Mouse (Mus musculus): ENCODE measurements around the gene Klhl9. TPM values are rescaled to one million over a fixed set of nuclear protein-coding genes. Genes with fewer than 3 reads are reported as not detected.

The Klhl9 gene
- polyA plus RNA-seq, 1 experiment from 2014 or later = 18.2 TPM

GRCm38 (mm10) chr4:88714281-88714680, 8.0 kb downstream of the Klhl9 start:
- no peaks in the 10 kb centered on the region for H3K27me3 ChIP-seq
- ATAC-seq = no peak
- ChIA-PET POLR2A (no interaction called here), CTCF (interaction anchor here (1.5 kb wide), 1 partner anchor 18 kb away, joined by 5 read pairs; no protein-coding TSS in a partner anchor)
- in situ Hi-C loops (cut with MboI; ENCODE audit: low pct_unique_long_range_greater_than_20kb) = no loop called here
- DNase-seq (ENCODE audit: low read depth, low spot score) = no peak
- TF ChIP-seq CTCF (IDR thresholded peaks at IDR 0.05) = no peak

GRCm38 (mm10) chr4:88707128-88707826, 15.0 kb downstream of the Klhl9 start:
- ChIA-PET POLR2A (no interaction called here), CTCF (interaction anchor here (2.4 kb wide), 1 partner anchor 11 kb away, joined by 8 read pairs; no protein-coding TSS in a partner anchor)
- H3K27me3 ChIP-seq = no peaks in the 10 kb centered on the region
- TF ChIP-seq CTCF (IDR thresholded peaks at IDR 0.05) = no peak
- in situ Hi-C loops (cut with MboI; ENCODE audit: low pct_unique_long_range_greater_than_20kb) = no loop called here
- ATAC-seq = no peak
- no peak for DNase-seq (ENCODE audit: low read depth, low spot score)

- no peak for TF ChIP-seq CTCF (IDR thresholded peaks at IDR 0.05)
- no peak for ATAC-seq
- no peaks in the 10 kb centered on the region for H3K27me3 ChIP-seq
- ChIA-PET CTCF (interaction anchor here (1.2 to 2.4 kb wide), 3 partner anchors 9 to 33 kb away, joined by 3 to 8 read pairs (median 3); partner anchors contain the start of gene Klhl9), POLR2A (no interaction called here)
- DNase-seq (ENCODE audit: low read depth, low spot score) = no peak
- in situ Hi-C loops (cut with MboI; ENCODE audit: low pct_unique_long_range_greater_than_20kb) = no loop called here
Measured at GRCm38 (mm10) chr4:88705924-88706323, 16.3 kb downstream of the Klhl9 start.

GRCm38 (mm10) chr4:88699301-88699700, 23.0 kb downstream of the Klhl9 start:
- TF ChIP-seq CTCF (IDR thresholded peaks at IDR 0.05) = no peak
- ChIA-PET POLR2A (no interaction called here), CTCF (interaction anchor here (0.9 to 4.2 kb wide), 3 partner anchors 24 to 58 kb away, joined by 3 to 62 read pairs (median 4); partner anchors contain the start of genes Gm26566 and Klhl9)
- ATAC-seq = no peak
- peaks cover 3% of the 10 kb centered on the region for H3K27me3 ChIP-seq
- DNase-seq (ENCODE audit: low read depth, low spot score) = no peak
- in situ Hi-C loops (cut with MboI; ENCODE audit: low pct_unique_long_range_greater_than_20kb) = no loop called here

- CTCF ChIA-PET = interaction anchor here (0.9 to 4.2 kb wide), 4 partner anchors 25 to 58 kb away, joined by 3 to 62 read pairs (median 12); partner anchors contain the start of genes Gm26566 and Klhl9
- no peak for ATAC-seq
- no peak for TF ChIP-seq CTCF (IDR thresholded peaks at IDR 0.05)
- peaks cover 3% of the 10 kb centered on the region for H3K27me3 ChIP-seq
- no peak for DNase-seq (ENCODE audit: low read depth, low spot score)
- in situ Hi-C loops (cut with MboI; ENCODE audit: low pct_unique_long_range_greater_than_20kb) = no loop called here
- POLR2A ChIA-PET = interaction anchor here (0.6 kb wide), 1 partner anchor 11 kb away, joined by 3 read pairs; no protein-coding TSS in a partner anchor
Measured at GRCm38 (mm10) chr4:88698781-88699180, 23.5 kb downstream of the Klhl9 start.

- ATAC-seq (no peak), DNase-seq (ENCODE audit: low read depth, low spot score) (no peak)
- H3K27me3 ChIP-seq = peaks cover 10% of the 10 kb centered on the region
- CTCF ChIA-PET = interaction anchor here (2.1 to 4.2 kb wide), 3 partner anchors 8 to 40 kb away, joined by 8 to 62 read pairs (median 21); partner anchors contain the start of genes Gm26566 and Klhl9
- POLR2A ChIA-PET = no interaction called here
- in situ Hi-C loops (cut with MboI; ENCODE audit: low pct_unique_long_range_greater_than_20kb) = no loop called here
- TF ChIP-seq CTCF (IDR thresholded peaks at IDR 0.05) = no peak
Measured at GRCm38 (mm10) chr4:88697753-88698152, 24.5 kb downstream of the Klhl9 start.

GRCm38 (mm10) chr4:88697108-88697507, 25.2 kb downstream of the Klhl9 start:
- no peak for ATAC-seq
- peaks cover 12% of the 10 kb centered on the region for H3K27me3 ChIP-seq
- in situ Hi-C loops (cut with MboI; ENCODE audit: low pct_unique_long_range_greater_than_20kb) = no loop called here
- DNase-seq (ENCODE audit: low read depth, low spot score) = no peak
- CTCF ChIA-PET = interaction anchor here (0.7 to 4.2 kb wide), 11 partner anchors 9 to 125 kb away, joined by 3 to 62 read pairs (median 5); partner anchors contain the start of genes Gm26566, Ifna2 and Klhl9
- POLR2A ChIA-PET = no interaction called here
- TF ChIP-seq CTCF (IDR thresholded peaks at IDR 0.05) = no peak

- POLR2A ChIA-PET = no interaction called here
- in situ Hi-C loops (cut with MboI; ENCODE audit: low pct_unique_long_range_greater_than_20kb) = no loop called here
Measured at GRCm38 (mm10) chr4:88696237-88696884, 25.9 kb downstream of the Klhl9 start.

GRCm38 (mm10) chr4:88693392-88693791, 28.9 kb downstream of the Klhl9 start:
- CTCF ChIA-PET = no interaction called here

More at GRCm38 (mm10) chr4:88696237-88696884, 25.9 kb downstream of the Klhl9 start:
- TF ChIP-seq CTCF (IDR thresholded peaks at IDR 0.05) = peak; percentile 95
- ATAC-seq (peak; percentile 78), DNase-seq (ENCODE audit: low read depth, low spot score) (no peak)
- CTCF ChIA-PET = interaction anchor here (0.7 to 4.2 kb wide), 12 partner anchors 9 to 125 kb away, joined by 3 to 62 read pairs (median 5); partner anchors contain the start of genes Gm26566, Ifna2 and Klhl9
- H3K27me3 ChIP-seq = peaks cover 14% of the 10 kb centered on the region

GRCm38 (mm10) chr4:88692537-88692936, 29.7 kb downstream of the Klhl9 start:
- ChIA-PET POLR2A (no interaction called here), CTCF (no interaction called here)
- peaks cover 26% of the 10 kb centered on the region for H3K27me3 ChIP-seq
- TF ChIP-seq CTCF (IDR thresholded peaks at IDR 0.05) = no peak
- ATAC-seq (no peak), DNase-seq (ENCODE audit: low read depth, low spot score) (no peak)
- in situ Hi-C loops (cut with MboI; ENCODE audit: low pct_unique_long_range_greater_than_20kb) = loop anchor here (5.0 kb wide), 1 partner anchor 35 kb away; no protein-coding TSS in a partner anchor

More at GRCm38 (mm10) chr4:88693392-88693791, 28.9 kb downstream of the Klhl9 start:
- no peak for TF ChIP-seq CTCF (IDR thresholded peaks at IDR 0.05)
- DNase-seq (ENCODE audit: low read depth, low spot score) = no peak
- POLR2A ChIA-PET = no interaction called here
- ATAC-seq = no peak
- peaks cover 18% of the 10 kb centered on the region for H3K27me3 ChIP-seq
- in situ Hi-C loops (cut with MboI; ENCODE audit: low pct_unique_long_range_greater_than_20kb) = loop anchor here (5.0 kb wide), 1 partner anchor 34 kb away; no protein-coding TSS in a partner anchor
